Mouse (Mus musculus): ENCODE results near the gene Oas1f. TPM values are rescaled to one million over a fixed set of nuclear protein-coding genes. Genes with fewer than 3 reads are reported as not detected.

Gene Oas1f
- polyA plus RNA-seq (2014; fragmentation: Illumina TruSeq; extraction: RNeasy Lipid Tissue Mini Kit (QIAGEN cat#74804); ENCODE audit: low read depth, low replicate concordance): not detected

DNA sequence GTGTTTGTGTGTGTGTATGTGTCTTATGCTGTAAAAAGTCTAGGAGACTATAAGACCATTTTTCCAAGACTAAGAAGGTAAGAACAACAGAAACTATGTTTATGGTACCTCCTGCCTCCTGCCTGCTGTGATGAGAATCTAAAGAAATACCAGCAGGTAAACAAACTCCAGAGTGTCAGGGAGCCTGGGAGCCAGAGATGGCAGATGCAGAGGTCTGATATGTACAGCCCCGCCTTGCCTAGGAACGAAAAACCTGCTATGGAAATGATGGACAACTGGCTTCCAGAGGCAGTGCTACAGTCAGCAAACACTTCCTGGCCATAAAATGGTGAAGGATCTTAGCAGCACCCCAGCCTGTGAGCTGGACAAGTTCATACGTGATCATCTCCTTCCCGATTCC is at the start of gene Oas1f:
Oas1f (plus strand) TSS at position 301 of the 400 bp plus-strand sequence.

DNA sequence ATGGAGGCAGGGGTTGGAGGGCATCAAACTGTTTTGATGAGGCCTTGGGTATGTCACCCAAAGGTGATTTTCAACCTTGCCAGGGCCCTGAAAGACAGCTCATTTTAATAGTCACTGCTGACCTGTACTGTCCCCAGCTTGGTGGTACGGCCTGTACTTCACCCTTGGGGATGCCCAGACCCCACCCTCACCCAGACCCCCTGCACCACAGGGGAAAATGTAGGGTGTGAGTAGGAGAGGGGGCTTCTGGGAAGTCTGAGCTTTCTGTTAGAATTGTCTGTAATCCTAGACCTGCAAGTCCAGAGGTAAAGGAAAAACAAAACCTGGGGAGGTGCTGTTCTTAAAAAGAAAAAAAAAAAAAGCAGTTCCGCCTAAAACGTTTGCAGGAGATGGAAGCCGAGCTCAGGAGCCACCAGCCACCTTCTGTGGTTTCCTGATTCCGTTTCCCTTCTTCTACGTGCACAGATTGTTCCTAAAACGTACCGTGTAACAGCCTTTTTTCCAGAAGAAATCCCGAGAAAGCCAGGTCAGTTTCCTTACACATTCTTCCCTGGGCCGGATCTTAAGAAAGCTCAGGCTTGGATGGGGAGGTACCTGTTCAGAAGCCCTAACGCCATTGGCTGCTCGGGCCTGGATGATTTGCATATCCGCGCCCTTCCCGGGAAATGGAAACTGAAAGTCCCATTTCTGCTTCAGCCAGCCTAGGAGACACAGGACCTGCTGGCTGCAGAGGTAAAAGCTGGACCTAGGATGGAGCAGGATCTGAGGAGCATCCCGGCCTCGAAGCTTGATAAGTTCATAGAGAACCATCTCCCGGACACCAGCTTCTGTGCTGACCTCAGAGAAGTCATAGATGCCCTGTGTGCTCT is 35.0 kb upstream of the Oas1f start, which contains the start of gene Oas1c:
Oas1c (minus strand) TSS at position 564 of the 869 bp plus-strand sequence.

GRCm38 (mm10) chr5:120861121-120861520 is 14.0 kb downstream of the Oas1f start, which contains the start of gene Oas1h:
Oas1h (plus strand) TSS chr5:120861421.

GRCm38 (mm10) chr5:120887413-120887812 is 40.2 kb downstream of the Oas1f start, which contains the start of gene Oas1g:
Oas1g (minus strand) TSS chr5:120887613.

GRCm38 (mm10) chr5:120906791-120907733 is 59.9 kb downstream of the Oas1f start, which contains the start of gene Oas1a:
Oas1a (minus strand) TSS chr5:120907521.

Other genes starting within 250 kb of the Oas1f start
- not detected for gene Rita1, start 234.8 kb upstream of the Oas1f start, polyA plus RNA-seq (2014; fragmentation: Illumina TruSeq; extraction: RNeasy Lipid Tissue Mini Kit (QIAGEN cat#74804); ENCODE audit: low read depth, low replicate concordance)
- gene Ddx54, start 234.6 kb upstream of the Oas1f start, polyA plus RNA-seq (2014; fragmentation: Illumina TruSeq; extraction: RNeasy Lipid Tissue Mini Kit (QIAGEN cat#74804); ENCODE audit: low read depth, low replicate concordance): 0.32 TPM
- gene Cfap73, start 213.1 kb upstream of the Oas1f start, polyA plus RNA-seq (2014; fragmentation: Illumina TruSeq; extraction: RNeasy Lipid Tissue Mini Kit (QIAGEN cat#74804); ENCODE audit: low read depth, low replicate concordance): not detected
- not detected for gene Rasal1, start 198.6 kb upstream of the Oas1f start, polyA plus RNA-seq (2014; fragmentation: Illumina TruSeq; extraction: RNeasy Lipid Tissue Mini Kit (QIAGEN cat#74804); ENCODE audit: low read depth, low replicate concordance)
- not detected for gene Dtx1, start 135.4 kb upstream of the Oas1f start, polyA plus RNA-seq (2014; fragmentation: Illumina TruSeq; extraction: RNeasy Lipid Tissue Mini Kit (QIAGEN cat#74804); ENCODE audit: low read depth, low replicate concordance)
- 0.57 TPM for gene Oas2, start 97.5 kb upstream of the Oas1f start, polyA plus RNA-seq (2014; fragmentation: Illumina TruSeq; extraction: RNeasy Lipid Tissue Mini Kit (QIAGEN cat#74804); ENCODE audit: low read depth, low replicate concordance)
- gene Oas3, start 69.7 kb upstream of the Oas1f start, polyA plus RNA-seq (2014; fragmentation: Illumina TruSeq; extraction: RNeasy Lipid Tissue Mini Kit (QIAGEN cat#74804); ENCODE audit: low read depth, low replicate concordance): not detected
- not detected for gene Oas1e, start 51.8 kb upstream of the Oas1f start, polyA plus RNA-seq (2014; fragmentation: Illumina TruSeq; extraction: RNeasy Lipid Tissue Mini Kit (QIAGEN cat#74804); ENCODE audit: low read depth, low replicate concordance)
- gene Oas1c, start 34.9 kb upstream of the Oas1f start, polyA plus RNA-seq (2014; fragmentation: Illumina TruSeq; extraction: RNeasy Lipid Tissue Mini Kit (QIAGEN cat#74804); ENCODE audit: low read depth, low replicate concordance): 0.73 TPM
- not detected for gene Oas1h, start 14.1 kb downstream of the Oas1f start, polyA plus RNA-seq (2014; fragmentation: Illumina TruSeq; extraction: RNeasy Lipid Tissue Mini Kit (QIAGEN cat#74804); ENCODE audit: low read depth, low replicate concordance)
- not detected for gene Oas1g, start 40.2 kb downstream of the Oas1f start, polyA plus RNA-seq (2014; fragmentation: Illumina TruSeq; extraction: RNeasy Lipid Tissue Mini Kit (QIAGEN cat#74804); ENCODE audit: low read depth, low replicate concordance)
- gene Oas1a, start 60.2 kb downstream of the Oas1f start, polyA plus RNA-seq (2014; fragmentation: Illumina TruSeq; extraction: RNeasy Lipid Tissue Mini Kit (QIAGEN cat#74804); ENCODE audit: low read depth, low replicate concordance): 0.28 TPM
- not detected for gene Oas1d, start 67.2 kb downstream of the Oas1f start, polyA plus RNA-seq (2014; fragmentation: Illumina TruSeq; extraction: RNeasy Lipid Tissue Mini Kit (QIAGEN cat#74804); ENCODE audit: low read depth, low replicate concordance)
- gene Rph3a, start 162.7 kb downstream of the Oas1f start, polyA plus RNA-seq (2014; fragmentation: Illumina TruSeq; extraction: RNeasy Lipid Tissue Mini Kit (QIAGEN cat#74804); ENCODE audit: low read depth, low replicate concordance): 0.49 TPM